Mouse (Mus musculus) hindbrain, postnatal 0 days (tissue): ENCODE results near the gene Pip5k1b. TPM values are rescaled to one million over a fixed set of nuclear protein-coding genes. Genes with fewer than 3 reads are reported as not detected.

Experiments used
- ATAC-seq: fragments of 200-750 bp; cut with Nextera tagmentation; 2 replicates; pipeline ENCODE4 v1.8.0; 2017; ENCODE audit warnings: mild to moderate bottlenecking, moderate TSS enrichment, moderate library complexity
- DNase-seq: peaks from one replicate; pipeline ENCODE4 v3.0.0-alpha.2; 2015; ENCODE audit warnings: low spot score
- H3K27ac ChIP-seq: fragments of 300-500 bp; sonication (generic); 2 replicates; pipeline ENCODE4 v1.5.1; 2014; ENCODE audit warnings: mild to moderate bottlenecking
- H3K27me3 ChIP-seq: fragments of 300-500 bp; sonication (generic); 2 replicates; pipeline ENCODE4 v1.6.1; 2014; ENCODE audit warnings: low read length, mixed read lengths; ENCODE audit not compliant: insufficient read depth
- H3K36me3 ChIP-seq: fragments of 300-500 bp; sonication (generic); 2 replicates; pipeline ENCODE4 v1.6.1; 2014; ENCODE audit warnings: low read length, mixed read lengths; ENCODE audit not compliant: insufficient read depth
- H3K4me1 ChIP-seq: fragments of 300-500 bp; sonication (generic); 2 replicates; pipeline ENCODE4 v1.6.1; 2014; ENCODE audit warnings: antibody characterized with exemption, low read length, mixed read lengths; ENCODE audit not compliant: insufficient read depth
- H3K4me2 ChIP-seq: fragments of 300-500 bp; sonication (generic); 2 replicates; pipeline ENCODE4 v1.6.1; 2014; ENCODE audit warnings: low read depth, mild to moderate bottlenecking, low read length, moderate library complexity, mixed read lengths
- H3K4me3 ChIP-seq: fragments of 300-500 bp; sonication (generic); 2 replicates; pipeline ENCODE4 v1.5.1; 2014; ENCODE audit warnings: low read length
- H3K9ac ChIP-seq: fragments of 300-500 bp; sonication (generic); replicated peaks from 2 replicates; pipeline ENCODE4 v1.6.1; 2014; ENCODE audit warnings: mild to moderate bottlenecking, low read length, moderate library complexity, mixed read lengths
- H3K9me3 ChIP-seq: fragments of 300-500 bp; sonication (generic); 2 replicates; pipeline ENCODE4 v1.6.1; 2016; ENCODE audit warnings: low read length, mixed read lengths
- CTCF ChIP-seq: IDR thresholded peaks from 2 replicates; pipeline ENCODE4 v1.5.1; 2016; ENCODE audit warnings: antibody characterized with exemption, control low read depth, low read depth
- WGBS: fragments of 180-500 bp; shearing (Covaris S2); extraction: QIAGEN DNeasy Blood & Tissue Kit; methylation state at CpG from one replicate; pipeline ENCODE4 v1.1.7; 2014; 5-methylcytosine and 5-hydroxymethylcytosine counted together
- polyA plus RNA-seq: library from polyadenylated mRNA; unstranded; fragments of >200 nt; fragmentation: Nextera tagmentation; extraction: Ambion mirVana; gene quantifications from 2 replicates; pipeline ENCODE4 v1.2.1, GENCODE M21; 2015
- total RNA-seq: library from RNA; depleted of rRNA; stranded (reverse); fragments of >200 nt; gene quantifications from 2 replicates; pipeline ENCODE4 v1.2.3, GENCODE M21; 2014

The Pip5k1b gene
- total and polyA plus RNA-seq, 2 experiments from 2014 or later, result 2.0 to 2.2 TPM

- Histone ChIP-seq H3K9me3 (no peaks in the 10 kb centered on the region; the same call in 1 of the 2 replicates), H3K9ac (no peak overlapping the region), H3K27ac (no peak overlapping the region), H3K4me2 (no peak overlapping the region), H3K4me1 (no peaks in the 10 kb centered on the region), H3K27me3 (no peaks in the 10 kb centered on the region), H3K4me3 (no peak overlapping the region), H3K36me3 (no peaks in the 10 kb centered on the region)
- no peak for TF ChIP-seq CTCF
- DNase-seq (no peak), ATAC-seq (no peak)
- 65% methylated on average over 14 of the region's 14 CpGs for WGBS
Observed at GRCm38 (mm10) chr19:24543386-24544350, 12.0 kb downstream of the Pip5k1b start.

DNA sequence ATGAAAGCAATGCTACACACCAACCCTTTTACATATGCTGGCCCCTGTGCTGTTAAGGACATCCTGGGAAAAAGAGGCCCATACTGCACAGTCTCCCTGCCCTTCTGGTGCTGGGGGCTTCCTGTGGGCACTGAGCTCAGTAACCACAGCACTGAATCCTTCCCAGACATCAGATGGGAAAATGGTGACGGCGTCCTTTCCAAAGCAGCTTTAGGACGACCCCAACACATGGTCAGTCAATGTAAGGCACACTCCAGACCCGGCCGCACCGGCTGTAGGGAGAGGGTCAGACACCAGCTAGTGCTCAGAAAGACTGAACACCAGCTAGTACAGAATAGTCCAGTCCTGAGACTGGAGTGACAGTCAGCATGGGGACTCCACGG is 13.4 kb downstream of the Pip5k1b start:
- Histone ChIP-seq H3K4me1 (no peaks in the 10 kb centered on the region), H3K4me3 (no peak overlapping the region), H3K27me3 (no peaks in the 10 kb centered on the region), H3K27ac (no peak overlapping the region), H3K9ac (no peak overlapping the region), H3K36me3 (no peaks in the 10 kb centered on the region), H3K9me3 (no peaks in the 10 kb centered on the region), H3K4me2 (no peak overlapping the region)
- WGBS, result 90% methylated on average over 7 of the region's 7 CpGs
- no peak for TF ChIP-seq CTCF
- ATAC-seq (no peak), DNase-seq (no peak)

DNA sequence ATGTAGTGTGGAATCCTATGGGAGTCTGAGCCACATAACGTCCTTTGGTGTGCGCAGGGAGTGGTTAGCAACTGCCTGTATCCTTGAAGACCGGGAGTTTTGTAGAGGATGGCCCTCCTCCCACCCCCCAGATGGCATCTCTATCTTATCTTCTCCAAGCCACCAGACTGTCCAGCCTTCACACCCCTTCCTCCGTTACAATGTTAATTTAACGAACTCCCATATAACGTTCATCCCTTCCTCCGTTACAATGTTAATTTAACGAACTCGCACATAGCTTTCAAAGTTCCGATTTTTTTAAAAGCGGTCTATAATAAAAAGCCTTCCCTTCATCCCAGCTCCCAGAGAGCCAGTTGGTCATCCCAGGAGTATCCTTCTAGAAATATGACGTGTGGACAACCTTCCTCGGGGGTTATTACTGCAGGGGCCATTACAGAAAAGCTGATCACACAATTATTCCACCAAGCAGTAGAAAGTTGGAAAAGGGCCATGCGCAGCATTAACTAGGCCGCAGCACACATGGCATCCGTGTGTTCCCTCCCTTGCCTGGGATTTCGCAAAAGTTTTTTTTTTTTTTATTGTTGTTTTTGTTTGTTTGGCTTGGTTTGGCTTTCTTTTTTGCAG is 13.9 kb downstream of the Pip5k1b start:
- no peak overlapping the region for H3K4me2 ChIP-seq

GRCm38 (mm10) chr19:24540952-24541668 is 14.6 kb downstream of the Pip5k1b start:
- ATAC-seq (no peak), DNase-seq (no peak)
- WGBS, result 90% methylated on average over 10 of the region's 10 CpGs
- Histone ChIP-seq H3K4me3 (no peak overlapping the region), H3K36me3 (no peaks in the 10 kb centered on the region), H3K9ac (no peak overlapping the region), H3K27me3 (no peaks in the 10 kb centered on the region), H3K4me1 (no peaks in the 10 kb centered on the region), H3K9me3 (no peaks in the 10 kb centered on the region), H3K27ac (no peak overlapping the region), H3K4me2 (no peak overlapping the region)
- TF ChIP-seq CTCF, result no peak

More for the DNA sequence above, 13.9 kb downstream of the Pip5k1b start:
- no peak overlapping the region for H3K27ac ChIP-seq
- WGBS, result 84% methylated on average over 17 of the region's 17 CpGs
- no peaks in the 10 kb centered on the region for H3K27me3 ChIP-seq
- H3K9ac ChIP-seq, result no peak overlapping the region
- no peaks in the 10 kb centered on the region for H3K36me3 ChIP-seq
- ATAC-seq (no peak), DNase-seq (no peak)
- no peak overlapping the region for H3K4me3 ChIP-seq
- no peaks in the 10 kb centered on the region for H3K4me1 ChIP-seq
- no peaks in the 10 kb centered on the region for H3K9me3 ChIP-seq
- no peak for TF ChIP-seq CTCF

GRCm38 (mm10) chr19:24539041-24539440 is 16.6 kb downstream of the Pip5k1b start:
- ATAC-seq (no peak), DNase-seq (no peak)
- H3K4me1 ChIP-seq, result no peaks in the 10 kb centered on the region
- TF ChIP-seq CTCF, result no peak
- no peak overlapping the region for H3K9ac ChIP-seq
- H3K36me3 ChIP-seq, result no peaks in the 10 kb centered on the region
- H3K9me3 ChIP-seq, result no peaks in the 10 kb centered on the region
- no peak overlapping the region for H3K4me2 ChIP-seq
- no peak overlapping the region for H3K4me3 ChIP-seq
- WGBS, result 87% methylated on average over 1 of the region's 1 CpGs
- H3K27me3 ChIP-seq, result no peaks in the 10 kb centered on the region
- no peak overlapping the region for H3K27ac ChIP-seq

DNA sequence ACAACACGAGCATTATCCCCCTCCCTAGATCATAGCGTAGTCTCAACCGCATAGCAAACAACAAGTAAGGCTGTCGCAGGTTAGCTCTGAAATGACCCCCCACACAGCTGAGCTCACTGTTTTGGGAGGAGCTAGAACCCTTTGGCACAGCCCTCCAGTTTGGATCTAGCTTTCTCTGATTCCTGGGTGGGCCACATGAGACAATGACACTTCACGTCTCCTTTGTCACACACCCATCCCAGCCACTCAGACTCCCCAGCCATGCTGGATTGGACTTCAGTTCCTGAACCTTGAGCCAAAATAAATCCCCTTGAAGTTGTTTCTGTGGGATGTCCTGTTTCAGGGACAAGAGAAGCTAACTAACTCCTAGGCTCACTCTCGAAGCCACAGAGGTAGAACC is 17.5 kb downstream of the Pip5k1b start:
- H3K36me3 ChIP-seq, result no peaks in the 10 kb centered on the region
- H3K4me1 ChIP-seq, result no peaks in the 10 kb centered on the region
- no peak overlapping the region for H3K4me2 ChIP-seq
- no peak for TF ChIP-seq CTCF
- no peaks in the 10 kb centered on the region for H3K9me3 ChIP-seq
- DNase-seq (no peak), ATAC-seq (no peak)
- WGBS, result 89% methylated on average over 6 of the region's 6 CpGs
- H3K27me3 ChIP-seq, result no peaks in the 10 kb centered on the region
- no peak overlapping the region for H3K9ac ChIP-seq
- H3K27ac ChIP-seq, result no peak overlapping the region
- no peak overlapping the region for H3K4me3 ChIP-seq
